Mouse (Mus musculus): Measurements from ENCODE around the gene Flad1.

The Flad1 gene

GRCm38 (mm10) chr3:89425876-89426275 is 14.2 kb upstream of the Flad1 start:
- DNase-seq (ENCODE audit: low spot score in 2 of 2), result no peak

- no peak for DNase-seq (ENCODE audit: low spot score in 2 of 2)
Observed at GRCm38 (mm10) chr3:89425141-89425525, 13.5 kb upstream of the Flad1 start.

- no peak for DNase-seq (ENCODE audit: low spot score in 2 of 2)
Observed at GRCm38 (mm10) chr3:89424416-89425140, 12.9 kb upstream of the Flad1 start.

- no peak for DNase-seq (ENCODE audit: low spot score in 2 of 2)
Observed at GRCm38 (mm10) chr3:89422556-89423205, 11.0 kb upstream of the Flad1 start.

- DNase-seq (ENCODE audit: low spot score in 2 of 2), result no peak
Observed at GRCm38 (mm10) chr3:89421810-89422473, 10.3 kb upstream of the Flad1 start.

GRCm38 (mm10) chr3:89421002-89421774 is 9.5 kb upstream of the Flad1 start:
- peak; percentile 54 to 55 for DNase-seq (ENCODE audit: low spot score in 2 of 2)

GRCm38 (mm10) chr3:89420421-89420820 is 8.8 kb upstream of the Flad1 start:
- no peak for DNase-seq (ENCODE audit: low spot score in 2 of 2)

GRCm38 (mm10) chr3:89419981-89420380 is 8.3 kb upstream of the Flad1 start:
- DNase-seq (ENCODE audit: low spot score in 2 of 2), result no peak

GRCm38 (mm10) chr3:89419571-89419970 is 7.9 kb upstream of the Flad1 start:
- DNase-seq (ENCODE audit: low spot score in 2 of 2), result no peak

- DNase-seq (ENCODE audit: low spot score in 2 of 2), result no peak
Observed at GRCm38 (mm10) chr3:89418861-89419250, 7.2 kb upstream of the Flad1 start.

- peak; percentile 87 to 96 for DNase-seq (ENCODE audit: low spot score in 2 of 2)
Observed at GRCm38 (mm10) chr3:89418170-89418860, 6.6 kb upstream of the Flad1 start, which contains the start of the genes Cks1b and Shc1. Gene Cks1b (minus strand): TSS chr3:89418383. Gene Shc1 (plus strand): TSS chr3:89418443.

GRCm38 (mm10) chr3:89417840-89418169 is 6.1 kb upstream of the Flad1 start:
- DNase-seq (ENCODE audit: low spot score in 2 of 2), result no peak

- DNase-seq (ENCODE audit: low spot score in 2 of 2), result no peak
Observed at GRCm38 (mm10) chr3:89417131-89417530, 5.5 kb upstream of the Flad1 start.

- no peak for DNase-seq (ENCODE audit: low spot score in 2 of 2)
Observed at GRCm38 (mm10) chr3:89416158-89416557, 4.5 kb upstream of the Flad1 start.

- DNase-seq (ENCODE audit: low spot score in 2 of 2), result no peak
Observed at GRCm38 (mm10) chr3:89410864-89411263, 806 bp downstream of the Flad1 start.

- no peak for DNase-seq (ENCODE audit: low spot score in 2 of 2)
Observed at GRCm38 (mm10) chr3:89409701-89410100, 2.0 kb downstream of the Flad1 start.

- no peak for DNase-seq (ENCODE audit: low spot score in 2 of 2)
Observed at GRCm38 (mm10) chr3:89408448-89408847, 3.2 kb downstream of the Flad1 start.

GRCm38 (mm10) chr3:89406887-89407286 is 4.8 kb downstream of the Flad1 start:
- DNase-seq (ENCODE audit: low spot score in 2 of 2), result no peak

- DNase-seq (ENCODE audit: low spot score in 2 of 2), result no peak
Observed at GRCm38 (mm10) chr3:89402693-89403092, 9.0 kb downstream of the Flad1 start, which contains the start of gene Lenep. Gene Lenep (minus strand): TSS chr3:89402793.

- DNase-seq (ENCODE audit: low spot score in 2 of 2), result no peak
Observed at GRCm38 (mm10) chr3:89401329-89401728, 10.3 kb downstream of the Flad1 start.

GRCm38 (mm10) chr3:89396654-89397005 is 15.0 kb downstream of the Flad1 start:
- no peak for DNase-seq (ENCODE audit: low spot score in 2 of 2)
